Mouse (Mus musculus) neural tube, embryonic 15.5 days (tissue): ENCODE measurements around the gene Mme. TPM values are rescaled to one million over a fixed set of nuclear protein-coding genes. Genes with fewer than 3 reads are reported as not detected.

ENCODE experiments used
- ATAC-seq: fragments of 200-750 bp; cut with Nextera tagmentation; 2 replicates; pipeline ENCODE4 v1.8.0; 2017; ENCODE audit warnings: mild to moderate bottlenecking, moderate TSS enrichment, moderate library complexity; ENCODE audit not compliant: low FRiP score
- H3K27ac ChIP-seq: fragments of 300-500 bp; sonication (generic); replicated peaks from 2 replicates; pipeline ENCODE4 v1.5.1; 2015; ENCODE audit warnings: mild to moderate bottlenecking, inconsistent platforms
- H3K27me3 ChIP-seq: fragments of 300-500 bp; sonication (generic); replicated peaks from 2 replicates; pipeline ENCODE4 v1.6.1; 2015; ENCODE audit warnings: inconsistent platforms
- H3K36me3 ChIP-seq: fragments of 300-500 bp; sonication (generic); 2 replicates; pipeline ENCODE4 v1.6.1; 2015; ENCODE audit warnings: inconsistent platforms
- H3K4me1 ChIP-seq: fragments of 300-500 bp; sonication (generic); 2 replicates; pipeline ENCODE4 v1.6.1; 2015; ENCODE audit warnings: inconsistent platforms
- H3K4me2 ChIP-seq: fragments of 300-500 bp; sonication (generic); 2 replicates; pipeline ENCODE4 v1.6.1; 2015; ENCODE audit warnings: inconsistent platforms, mild to moderate bottlenecking, moderate library complexity
- H3K4me3 ChIP-seq: fragments of 300-500 bp; sonication (generic); replicated peaks from 2 replicates; pipeline ENCODE4 v1.5.1; 2015; ENCODE audit warnings: mild to moderate bottlenecking, inconsistent platforms
- H3K9ac ChIP-seq: fragments of 300-500 bp; sonication (generic); replicated peaks from 2 replicates; pipeline ENCODE4 v1.6.1; 2015; ENCODE audit warnings: mild to moderate bottlenecking, inconsistent platforms
- H3K9me3 ChIP-seq: fragments of 300-500 bp; sonication (generic); replicated peaks from 2 replicates; pipeline ENCODE4 v1.6.1; 2016; ENCODE audit warnings: inconsistent platforms
- WGBS: fragments of 180-500 bp; shearing (Covaris S2); methylation state at CpG from one replicate; pipeline ENCODE4 v1.1.7; 2015; ENCODE audit warnings: mixed read lengths; 5-methylcytosine and 5-hydroxymethylcytosine counted together
- polyA plus RNA-seq: library from polyadenylated mRNA; unstranded; fragments of >200 nt; fragmentation: Nextera tagmentation; extraction: Ambion mirVana; gene quantifications from 2 replicates; pipeline ENCODE4 v1.2.1, GENCODE M21; 2015

Mme gene
- polyA plus RNA-seq, 1 experiment from 2014 or later, result 3.6 TPM

DNA sequence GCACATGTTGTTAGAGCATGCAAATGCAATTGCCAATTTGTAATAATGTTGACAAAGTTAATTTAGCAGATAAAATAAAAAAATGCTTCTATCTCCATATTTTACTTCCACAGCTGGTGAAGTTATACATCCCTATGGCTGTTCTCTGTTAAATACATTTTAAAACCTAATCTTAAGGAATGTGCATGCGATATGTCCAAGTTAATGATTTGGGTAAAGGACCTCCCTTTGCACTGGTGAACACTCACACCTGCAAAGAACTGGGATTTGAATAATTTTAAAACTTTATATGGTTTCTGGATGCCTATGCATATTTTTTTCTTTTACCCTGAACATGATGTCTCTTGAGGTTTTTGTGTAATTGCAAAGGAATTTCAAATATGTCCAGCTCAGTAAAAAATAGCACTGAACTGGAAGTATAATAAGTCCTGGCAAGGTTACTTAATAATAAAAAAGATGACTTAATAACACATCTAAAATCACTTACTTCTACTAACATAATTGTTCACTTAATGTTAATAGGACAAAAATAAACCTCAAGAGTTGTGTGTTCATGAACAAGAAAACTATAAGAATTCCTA, 110.4 kb downstream of the Mme start:
- no peaks in the 10 kb centered on the region for H3K36me3 ChIP-seq
- no peaks in the 10 kb centered on the region for H3K27me3 ChIP-seq
- no peak overlapping the region for H3K9ac ChIP-seq
- H3K4me2 ChIP-seq, result no peak overlapping the region
- no peak overlapping the region for H3K4me3 ChIP-seq
- H3K27ac ChIP-seq, result no peak overlapping the region
- H3K4me1 ChIP-seq, result no peaks in the 10 kb centered on the region
- no peak for ATAC-seq
- no peaks in the 10 kb centered on the region for H3K9me3 ChIP-seq
- WGBS, result 96% methylated on average over 1 of the region's 1 CpGs

DNA sequence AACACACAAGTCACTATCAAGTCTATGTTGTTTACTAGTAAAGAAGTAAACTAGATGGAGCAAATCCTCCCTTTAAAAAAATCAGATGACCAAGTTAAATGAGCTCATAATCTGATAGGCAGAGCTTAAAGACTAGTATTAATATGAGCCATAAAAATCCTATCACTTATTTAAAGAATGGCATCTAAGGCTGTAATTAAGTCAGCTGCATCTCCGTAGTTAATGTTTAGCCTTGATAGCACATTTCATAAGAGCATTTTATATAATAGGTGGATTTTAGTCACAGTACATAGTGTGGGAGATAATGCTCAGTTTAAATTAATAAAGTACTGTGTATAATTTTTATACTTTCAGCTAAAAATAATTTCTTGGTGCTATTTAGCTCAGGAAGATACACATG, 118.2 kb downstream of the Mme start:
- no peaks in the 10 kb centered on the region for H3K9me3 ChIP-seq
- ATAC-seq, result no peak
- H3K9ac ChIP-seq, result no peak overlapping the region
- H3K27me3 ChIP-seq, result no peaks in the 10 kb centered on the region
- H3K4me3 ChIP-seq, result no peak overlapping the region
- H3K4me2 ChIP-seq, result no peak overlapping the region
- WGBS, result 85% methylated on average over 1 of the region's 1 CpGs
- no peaks in the 10 kb centered on the region for H3K4me1 ChIP-seq
- no peak overlapping the region for H3K27ac ChIP-seq
- H3K36me3 ChIP-seq, result no peaks in the 10 kb centered on the region

DNA sequence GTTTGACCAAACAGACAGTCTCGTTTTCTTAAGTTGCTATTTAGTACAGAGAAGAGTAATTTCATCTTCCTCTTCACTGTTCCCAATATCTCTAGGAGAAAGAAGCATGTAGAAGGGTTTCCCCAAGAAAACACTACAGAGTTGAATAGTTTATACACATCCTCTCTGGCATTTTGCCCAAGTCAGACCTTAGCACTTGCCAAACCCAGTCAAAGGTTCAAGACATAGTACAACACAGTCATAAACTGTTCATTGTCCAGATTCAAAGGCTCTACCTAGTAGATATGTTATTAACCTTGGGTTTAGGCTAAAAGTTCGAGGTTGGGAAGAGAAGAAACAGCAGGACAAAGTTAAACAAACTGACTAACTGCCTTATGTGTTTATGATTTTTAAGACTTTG, 143.7 kb downstream of the Mme start:
- ATAC-seq, result no peak
- H3K27me3 ChIP-seq, result no peaks in the 10 kb centered on the region
- H3K9ac ChIP-seq, result no peak overlapping the region
- no peak overlapping the region for H3K4me2 ChIP-seq
- H3K4me3 ChIP-seq, result no peak overlapping the region
- no peaks in the 10 kb centered on the region for H3K9me3 ChIP-seq
- no peaks in the 10 kb centered on the region for H3K36me3 ChIP-seq
- WGBS, result 58% methylated on average over 2 of the region's 2 CpGs
- no peaks in the 10 kb centered on the region for H3K4me1 ChIP-seq
- no peak overlapping the region for H3K27ac ChIP-seq

DNA sequence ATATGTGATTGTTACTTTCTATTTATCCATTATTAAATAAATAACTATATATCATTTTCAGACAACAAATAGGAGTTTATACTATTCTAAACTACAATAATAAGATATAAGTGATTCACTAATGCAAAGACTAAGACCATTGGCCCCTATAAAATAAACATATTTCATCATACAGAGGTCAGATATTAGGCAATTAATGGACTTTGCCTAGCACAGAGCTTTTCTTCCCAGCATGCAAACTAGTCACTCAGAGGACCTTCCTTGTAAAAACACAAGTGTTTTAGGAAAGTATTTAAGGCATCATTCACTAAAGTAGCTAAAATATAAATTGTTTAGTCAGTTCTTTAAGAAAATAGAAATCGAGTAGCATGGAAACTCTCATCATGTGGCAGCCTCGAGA, 149.4 kb downstream of the Mme start:
- Histone ChIP-seq H3K36me3 (no peaks in the 10 kb centered on the region), H3K27me3 (no peaks in the 10 kb centered on the region), H3K4me2 (no peak overlapping the region), H3K27ac (no peak overlapping the region), H3K9ac (no peak overlapping the region), H3K9me3 (no peaks in the 10 kb centered on the region), H3K4me1 (no peaks in the 10 kb centered on the region), H3K4me3 (no peak overlapping the region)
- WGBS, result 81% methylated on average over 2 of the region's 2 CpGs
- ATAC-seq, result no peak

- no peak overlapping the region for H3K9ac ChIP-seq
- no peak overlapping the region for H3K4me3 ChIP-seq
- no peaks in the 10 kb centered on the region for H3K9me3 ChIP-seq
- WGBS, result 86% methylated on average over 2 of the region's 2 CpGs
- no peaks in the 10 kb centered on the region for H3K27me3 ChIP-seq
- H3K4me2 ChIP-seq, result no peak overlapping the region
- H3K4me1 ChIP-seq, result no peaks in the 10 kb centered on the region
- no peak overlapping the region for H3K27ac ChIP-seq
- H3K36me3 ChIP-seq, result no peaks in the 10 kb centered on the region
- ATAC-seq, result no peak
Observed at GRCm38 (mm10) chr3:63391348-63391747, 150.0 kb downstream of the Mme start.

DNA sequence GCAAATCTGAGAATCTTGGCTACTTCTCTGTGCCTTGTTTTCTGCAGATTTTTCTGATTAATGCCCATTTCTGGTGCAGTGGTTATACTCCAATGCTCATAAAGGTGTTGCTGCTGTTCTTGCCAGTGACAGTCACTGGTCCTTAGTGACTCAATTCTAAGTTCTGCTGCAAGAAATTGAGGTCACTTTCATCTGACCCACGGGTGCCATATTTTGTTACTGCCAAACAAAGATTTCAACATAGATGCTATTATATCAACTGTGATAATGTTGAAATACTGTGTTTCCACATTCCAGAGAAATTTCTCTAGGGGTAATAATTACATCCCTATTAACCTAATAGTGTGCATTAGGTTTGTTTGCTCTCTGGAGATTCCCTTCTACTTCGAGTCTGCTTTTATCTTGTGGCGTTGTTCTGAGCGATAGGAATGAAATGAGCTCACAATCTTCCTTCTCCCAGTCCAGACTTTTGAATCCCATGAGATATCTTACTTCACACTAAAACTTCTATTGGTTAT, 153.1 kb downstream of the Mme start:
- H3K4me3 ChIP-seq, result no peak overlapping the region
- H3K4me1 ChIP-seq, result no peaks in the 10 kb centered on the region
- ATAC-seq, result no peak
- no peak overlapping the region for H3K9ac ChIP-seq
- H3K27ac ChIP-seq, result no peak overlapping the region
- H3K27me3 ChIP-seq, result no peaks in the 10 kb centered on the region
- H3K36me3 ChIP-seq, result no peaks in the 10 kb centered on the region
- no peaks in the 10 kb centered on the region for H3K9me3 ChIP-seq
- WGBS, result 82% methylated on average over 4 of the region's 4 CpGs
- no peak overlapping the region for H3K4me2 ChIP-seq

GRCm38 (mm10) chr3:63398171-63398570, 156.8 kb downstream of the Mme start:
- Histone ChIP-seq H3K4me3 (no peak overlapping the region), H3K36me3 (no peaks in the 10 kb centered on the region), H3K27me3 (no peaks in the 10 kb centered on the region), H3K4me1 (no peaks in the 10 kb centered on the region), H3K9ac (no peak overlapping the region), H3K4me2 (no peak overlapping the region), H3K9me3 (no peaks in the 10 kb centered on the region), H3K27ac (no peak overlapping the region)
- no peak for ATAC-seq
- WGBS, result 84% methylated on average over 4 of the region's 4 CpGs

GRCm38 (mm10) chr3:63406438-63406837, 165.1 kb downstream of the Mme start:
- no peaks in the 10 kb centered on the region for H3K4me1 ChIP-seq
- no peaks in the 10 kb centered on the region for H3K36me3 ChIP-seq
- no peak for ATAC-seq
- no peaks in the 10 kb centered on the region for H3K27me3 ChIP-seq
- H3K4me2 ChIP-seq, result no peak overlapping the region
- no peak overlapping the region for H3K9ac ChIP-seq
- no peak overlapping the region for H3K4me3 ChIP-seq
- no peak overlapping the region for H3K27ac ChIP-seq
- no peaks in the 10 kb centered on the region for H3K9me3 ChIP-seq
- 92% methylated on average over 3 of the region's 3 CpGs for WGBS

DNA sequence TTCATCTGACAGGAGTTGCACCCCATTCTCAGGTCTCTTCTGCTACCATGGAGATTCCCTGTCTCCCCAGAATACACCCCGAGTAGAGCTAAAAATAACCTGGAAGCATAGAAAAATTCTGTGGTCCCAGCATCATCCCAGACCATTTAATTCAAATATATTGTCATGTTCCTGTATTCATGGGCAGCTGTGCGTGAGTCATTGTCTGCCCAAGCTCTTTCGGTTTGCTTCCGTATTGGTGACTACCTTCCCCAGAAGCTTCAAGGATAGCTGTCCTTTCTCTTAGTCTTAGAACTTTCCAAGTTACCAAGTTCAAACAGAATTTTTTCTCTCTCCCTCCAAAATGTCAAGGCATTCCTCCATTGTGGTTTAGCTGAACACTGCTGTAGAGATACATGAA, 169.7 kb downstream of the Mme start:
- Histone ChIP-seq H3K4me2 (no peak overlapping the region), H3K4me3 (no peak overlapping the region), H3K4me1 (no peaks in the 10 kb centered on the region), H3K27me3 (no peaks in the 10 kb centered on the region), H3K9me3 (no peaks in the 10 kb centered on the region), H3K36me3 (no peaks in the 10 kb centered on the region), H3K27ac (no peak overlapping the region), H3K9ac (no peak overlapping the region)
- WGBS, result 89% methylated on average over 4 of the region's 4 CpGs
- ATAC-seq, result no peak

DNA sequence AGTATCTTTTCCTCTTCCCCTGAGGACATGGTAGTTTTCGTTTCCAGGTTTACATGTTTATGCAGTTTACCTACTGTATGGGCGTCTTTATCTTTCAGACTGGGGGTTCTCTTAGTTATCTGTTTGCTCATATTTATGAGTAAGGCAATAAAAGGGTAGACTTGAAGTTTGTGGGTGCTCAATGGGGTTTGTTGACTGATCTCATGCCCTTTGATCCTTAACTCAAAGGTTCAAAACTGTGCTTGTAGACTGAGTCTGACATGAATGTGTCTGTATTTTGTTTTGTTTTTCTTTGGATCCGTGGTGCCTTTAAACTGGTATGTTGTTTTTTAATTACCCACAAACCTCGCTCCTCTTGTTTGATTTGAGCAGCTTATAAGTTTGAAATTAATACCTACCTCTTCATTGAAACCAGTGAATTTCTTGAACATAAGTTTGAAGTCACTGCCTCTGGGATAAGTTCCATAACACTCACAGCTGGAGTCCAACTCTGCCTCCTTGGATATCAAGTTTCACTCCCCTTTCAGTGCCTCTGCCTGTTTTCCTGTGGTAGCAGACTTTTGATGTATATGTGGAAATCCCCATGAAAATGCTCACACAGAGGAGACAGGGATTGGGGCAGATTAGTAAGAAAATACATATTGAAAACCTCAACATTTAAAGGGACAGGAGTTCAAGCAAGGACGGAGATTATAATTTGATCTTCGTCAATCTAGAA, 171.0 kb downstream of the Mme start:
- no peaks in the 10 kb centered on the region for H3K27me3 ChIP-seq
- WGBS, result 83% methylated on average over 6 of the region's 6 CpGs
- no peaks in the 10 kb centered on the region for H3K9me3 ChIP-seq
- no peak overlapping the region for H3K9ac ChIP-seq
- no peak overlapping the region for H3K27ac ChIP-seq
- no peaks in the 10 kb centered on the region for H3K4me1 ChIP-seq
- no peak for ATAC-seq
- no peaks in the 10 kb centered on the region for H3K36me3 ChIP-seq
- H3K4me2 ChIP-seq, result no peak overlapping the region
- H3K4me3 ChIP-seq, result no peak overlapping the region

DNA sequence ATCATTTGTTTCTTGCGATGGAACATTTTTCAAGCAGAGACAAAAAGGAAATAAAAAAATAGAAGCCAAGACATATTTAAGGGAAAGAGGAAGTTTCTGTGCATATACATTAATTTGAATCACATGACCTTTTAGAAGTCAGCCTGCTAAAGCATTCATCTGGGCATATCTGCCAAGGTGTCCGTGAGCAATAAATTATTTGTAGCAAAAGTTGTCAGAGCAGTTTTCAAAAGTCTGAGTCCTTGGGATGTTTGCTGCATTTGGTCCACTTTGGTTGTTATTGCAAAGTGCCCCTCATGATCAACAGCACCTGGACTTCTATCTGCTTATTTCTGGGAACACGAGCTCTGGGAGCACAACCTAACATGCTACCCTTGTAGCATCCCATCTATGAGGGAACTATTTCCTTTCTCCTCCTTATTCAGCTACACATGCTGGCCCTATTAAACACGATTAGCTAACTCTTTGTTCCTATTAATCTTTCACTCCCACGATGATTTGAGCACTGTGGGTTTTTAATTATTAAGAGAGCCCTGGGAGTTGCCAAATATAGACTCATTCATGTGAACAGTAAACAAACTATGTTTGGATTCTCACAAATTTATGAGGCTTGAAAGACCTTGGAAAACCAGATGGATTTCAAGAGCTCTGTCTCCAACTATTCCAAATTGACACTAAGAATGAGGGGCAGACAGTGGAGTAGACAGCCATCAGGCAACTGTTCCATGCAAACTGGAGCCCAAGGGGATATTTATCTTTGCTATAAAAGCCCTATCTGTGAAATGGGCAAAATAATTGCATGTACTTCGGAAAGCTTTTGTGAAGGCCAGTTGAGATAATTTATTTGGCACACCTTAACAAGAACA, 171.9 kb downstream of the Mme start:
- H3K9ac ChIP-seq, result no peak overlapping the region
- no peak overlapping the region for H3K27ac ChIP-seq
- no peaks in the 10 kb centered on the region for H3K36me3 ChIP-seq
- 72% methylated on average over 6 of the region's 6 CpGs for WGBS
- H3K4me3 ChIP-seq, result no peak overlapping the region
- no peaks in the 10 kb centered on the region for H3K27me3 ChIP-seq
- no peak overlapping the region for H3K4me2 ChIP-seq
- no peaks in the 10 kb centered on the region for H3K4me1 ChIP-seq
- ATAC-seq, result no peak
- H3K9me3 ChIP-seq, result no peaks in the 10 kb centered on the region

- Histone ChIP-seq H3K9ac (no peak overlapping the region), H3K4me1 (no peaks in the 10 kb centered on the region), H3K9me3 (no peaks in the 10 kb centered on the region), H3K27ac (no peak overlapping the region), H3K4me3 (no peak overlapping the region), H3K27me3 (no peaks in the 10 kb centered on the region), H3K36me3 (no peaks in the 10 kb centered on the region), H3K4me2 (no peak overlapping the region)
- no peak for ATAC-seq
- WGBS, result 86% methylated on average over 1 of the region's 1 CpGs
Observed at GRCm38 (mm10) chr3:63417284-63417683, 175.9 kb downstream of the Mme start.
